Mouse (Mus musculus): ENCODE results near the gene Eea1. TPM values are rescaled to one million over a fixed set of nuclear protein-coding genes. Genes with fewer than 3 reads are reported as not detected.

Eea1 gene
- polyA plus RNA-seq, 1 experiment from 2014 or later, result 26.3 TPM

- no peak for ATAC-seq (ENCODE audit: low FRiP score, low TSS enrichment)
- H3K27ac ChIP-seq (replicated peaks; ENCODE audit: low read depth, low read length), result no peak overlapping the region
- H3K27me3 ChIP-seq (ENCODE audit: control insufficient read depth, insufficient read depth, low read length), result no peaks in the 10 kb centered on the region
- H3K4me1 ChIP-seq (ENCODE audit: control insufficient read depth, insufficient read depth, low read length), result no peaks in the 10 kb centered on the region
- no peak overlapping the region for H3K4me3 ChIP-seq (replicated peaks; ENCODE audit: low read depth, low read length)
- H3K4me2 ChIP-seq (ENCODE audit: low read length), result no peak overlapping the region
- DNase-seq, result no peak
- H3K36me3 ChIP-seq (ENCODE audit: control insufficient read depth, insufficient read depth, low read length), result peaks cover 44% of the 10 kb centered on the region
- H3K9me3 ChIP-seq (ENCODE audit: control insufficient read depth, low read length), result no peaks in the 10 kb centered on the region
- H3K9ac ChIP-seq (replicated peaks; ENCODE audit: low read length), result no peak overlapping the region
These were observed 75.3 kb downstream of the Eea1 start for GRCm38 (mm10) chr10:96015738-96016137.

DNA sequence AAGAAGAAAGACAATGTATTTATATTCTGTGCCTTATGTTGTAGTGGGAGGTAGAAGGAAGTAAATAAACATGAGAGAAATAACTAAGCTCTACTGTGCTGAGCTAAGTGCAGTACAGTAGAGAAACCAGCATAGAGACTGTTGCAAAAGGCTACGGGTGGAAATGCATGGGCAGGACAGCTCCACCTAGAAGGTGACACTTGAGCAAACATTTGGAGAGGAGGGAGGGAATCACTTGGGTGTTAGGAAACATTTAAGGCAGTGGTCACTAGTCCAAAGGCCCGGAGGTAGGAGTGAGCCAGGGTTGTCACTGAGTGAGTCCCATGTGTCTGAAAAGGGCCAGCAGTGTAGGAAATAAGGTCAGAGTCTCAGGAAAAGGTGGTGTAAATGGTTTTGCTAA is 77.0 kb downstream of the Eea1 start:
- H3K36me3 ChIP-seq (ENCODE audit: control insufficient read depth, insufficient read depth, low read length), result peaks cover 37% of the 10 kb centered on the region
- H3K4me3 ChIP-seq (replicated peaks; ENCODE audit: low read depth, low read length), result no peak overlapping the region
- no peak overlapping the region for H3K9ac ChIP-seq (replicated peaks; ENCODE audit: low read length)
- H3K27me3 ChIP-seq (ENCODE audit: control insufficient read depth, insufficient read depth, low read length), result no peaks in the 10 kb centered on the region
- ATAC-seq (ENCODE audit: low FRiP score, low TSS enrichment), result no peak
- no peaks in the 10 kb centered on the region for H3K9me3 ChIP-seq (ENCODE audit: control insufficient read depth, low read length)
- H3K27ac ChIP-seq (replicated peaks; ENCODE audit: low read depth, low read length), result no peak overlapping the region
- H3K4me2 ChIP-seq (ENCODE audit: low read length), result no peak overlapping the region
- 91% methylated on average over 2 of the region's 2 CpGs for WGBS
- H3K4me1 ChIP-seq (ENCODE audit: control insufficient read depth, insufficient read depth, low read length), result no peaks in the 10 kb centered on the region
- no peak for DNase-seq

GRCm38 (mm10) chr10:96033356-96033984 is 93.0 kb downstream of the Eea1 start:
- no peak overlapping the region for H3K9ac ChIP-seq (replicated peaks; ENCODE audit: low read length)
- DNase-seq, result peak; percentile 84
- 0 out of 2 replicates have a peak overlapping the region, but pooled peaks have one; percentile 22 for H3K27ac ChIP-seq (replicated peaks; ENCODE audit: low read depth, low read length)
- peaks cover 12% of the 10 kb centered on the region; the same call in 1 of the 2 replicates for H3K36me3 ChIP-seq (ENCODE audit: control insufficient read depth, insufficient read depth, low read length)
- H3K4me2 ChIP-seq (ENCODE audit: low read length), result no peak overlapping the region
- ATAC-seq (ENCODE audit: low FRiP score, low TSS enrichment), result no peak; the same call in 1 of the 2 replicates
- no peaks in the 10 kb centered on the region for H3K27me3 ChIP-seq (ENCODE audit: control insufficient read depth, insufficient read depth, low read length)
- 42% methylated on average over 10 of the region's 10 CpGs for WGBS
- no peak overlapping the region for H3K4me3 ChIP-seq (replicated peaks; ENCODE audit: low read depth, low read length)
- H3K9me3 ChIP-seq (ENCODE audit: control insufficient read depth, low read length), result no peaks in the 10 kb centered on the region
- H3K4me1 ChIP-seq (ENCODE audit: control insufficient read depth, insufficient read depth, low read length), result no peaks in the 10 kb centered on the region

DNA sequence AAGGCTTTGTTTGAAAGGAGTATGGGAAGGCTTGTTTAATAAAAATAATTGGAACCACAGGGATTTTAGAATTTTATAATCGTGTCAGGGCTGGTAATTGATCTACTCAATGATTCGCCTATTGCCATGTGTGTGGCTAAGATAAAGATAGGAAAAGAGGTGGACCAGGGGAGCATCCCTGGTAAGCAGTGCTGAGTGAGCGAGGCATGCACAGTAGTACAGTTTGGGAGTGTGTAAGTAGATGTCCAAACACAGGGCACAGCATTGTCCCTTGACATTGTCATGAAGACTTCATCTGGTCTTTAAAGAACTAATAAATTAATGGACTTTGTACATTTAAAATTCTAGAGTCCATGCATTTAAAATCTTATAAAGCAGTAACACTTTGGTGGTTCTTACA is 93.7 kb downstream of the Eea1 start:
- ATAC-seq (ENCODE audit: low FRiP score, low TSS enrichment), result no peak
- 82% methylated on average over 3 of the region's 3 CpGs for WGBS
- no peak overlapping the region for H3K9ac ChIP-seq (replicated peaks; ENCODE audit: low read length)

DNA sequence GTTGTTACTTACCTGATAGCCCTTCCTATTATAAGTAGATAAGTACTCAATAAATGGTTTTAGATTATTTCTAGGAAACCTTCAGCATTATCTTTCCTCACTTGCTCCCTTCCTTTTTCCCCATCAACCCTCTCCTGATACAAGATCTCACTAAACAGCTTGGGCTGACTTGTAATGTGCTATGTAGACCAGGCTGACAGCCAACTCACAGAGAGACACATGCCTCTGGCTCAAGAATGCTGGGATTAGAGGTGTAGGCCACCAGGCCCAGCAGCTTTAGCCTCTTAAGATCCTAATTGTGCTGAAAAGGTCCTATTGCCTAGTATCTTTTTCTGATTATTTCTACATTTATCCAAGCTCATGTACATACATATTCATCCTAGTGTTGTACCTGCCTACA is 95.5 kb downstream of the Eea1 start:
- peaks cover 30% of the 10 kb centered on the region for H3K36me3 ChIP-seq (ENCODE audit: control insufficient read depth, insufficient read depth, low read length)
- no peak overlapping the region for H3K4me2 ChIP-seq (ENCODE audit: low read length)
- no peak overlapping the region for H3K4me3 ChIP-seq (replicated peaks; ENCODE audit: low read depth, low read length)
- H3K27me3 ChIP-seq (ENCODE audit: control insufficient read depth, insufficient read depth, low read length), result no peaks in the 10 kb centered on the region
- DNase-seq, result no peak
- H3K9ac ChIP-seq (replicated peaks; ENCODE audit: low read length), result no peak overlapping the region
- H3K4me1 ChIP-seq (ENCODE audit: control insufficient read depth, insufficient read depth, low read length), result no peaks in the 10 kb centered on the region
- no peaks in the 10 kb centered on the region for H3K9me3 ChIP-seq (ENCODE audit: control insufficient read depth, low read length)
- H3K27ac ChIP-seq (replicated peaks; ENCODE audit: low read depth, low read length), result no peak overlapping the region
- ATAC-seq (ENCODE audit: low FRiP score, low TSS enrichment), result no peak

More for the DNA sequence above, 93.7 kb downstream of the Eea1 start:
- Histone ChIP-seq H3K4me2 (ENCODE audit: low read length) (no peak overlapping the region), H3K36me3 (ENCODE audit: control insufficient read depth, insufficient read depth, low read length) (peaks cover 18% of the 10 kb centered on the region), H3K4me3 (replicated peaks; ENCODE audit: low read depth, low read length) (no peak overlapping the region), H3K4me1 (ENCODE audit: control insufficient read depth, insufficient read depth, low read length) (no peaks in the 10 kb centered on the region), H3K27ac (replicated peaks; ENCODE audit: low read depth, low read length) (no peak overlapping the region), H3K9me3 (ENCODE audit: control insufficient read depth, low read length) (no peaks in the 10 kb centered on the region), H3K27me3 (ENCODE audit: control insufficient read depth, insufficient read depth, low read length) (no peaks in the 10 kb centered on the region)
- DNase-seq, result no peak

- Histone ChIP-seq H3K4me1 (ENCODE audit: control insufficient read depth, insufficient read depth, low read length) (no peaks in the 10 kb centered on the region), H3K27ac (replicated peaks; ENCODE audit: low read depth, low read length) (no peak overlapping the region), H3K27me3 (ENCODE audit: control insufficient read depth, insufficient read depth, low read length) (no peaks in the 10 kb centered on the region), H3K9ac (replicated peaks; ENCODE audit: low read length) (no peak overlapping the region), H3K36me3 (ENCODE audit: control insufficient read depth, insufficient read depth, low read length) (peaks cover 34% of the 10 kb centered on the region), H3K4me3 (replicated peaks; ENCODE audit: low read depth, low read length) (no peak overlapping the region), H3K4me2 (ENCODE audit: low read length) (no peak overlapping the region), H3K9me3 (ENCODE audit: control insufficient read depth, low read length) (no peaks in the 10 kb centered on the region)
- ATAC-seq (ENCODE audit: low FRiP score, low TSS enrichment), result no peak
- no peak for DNase-seq
- 94% methylated on average over 2 of the region's 2 CpGs for WGBS
These were observed 103.8 kb downstream of the Eea1 start for GRCm38 (mm10) chr10:96044216-96044615.

DNA sequence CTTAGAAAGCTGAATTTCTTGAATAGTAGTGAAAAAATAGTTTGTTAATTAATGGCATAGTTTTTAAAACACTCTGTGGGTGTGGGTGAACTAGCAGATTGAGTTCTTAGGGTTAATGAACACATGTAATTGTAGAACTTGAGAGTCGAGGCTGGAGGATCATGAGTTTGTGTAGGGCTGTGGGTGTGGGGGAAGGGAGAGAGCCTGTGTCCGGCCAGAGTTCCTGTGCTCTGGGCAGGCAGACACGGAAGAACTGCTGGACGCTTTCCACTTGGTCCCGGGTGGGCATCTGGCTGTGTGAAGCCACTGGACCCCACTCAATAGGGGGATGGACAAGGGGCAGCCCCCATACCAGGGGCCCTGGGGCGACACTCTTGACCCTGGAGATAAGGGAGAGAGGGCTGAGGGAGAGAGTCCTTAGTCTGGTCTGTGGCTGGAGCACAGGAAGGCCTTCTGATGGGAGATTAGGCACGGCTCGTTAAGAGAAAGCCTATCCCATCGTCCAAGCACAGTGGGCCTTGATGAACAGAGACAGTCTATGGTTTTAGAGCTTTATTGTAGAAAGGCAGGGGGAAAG is 107.6 kb downstream of the Eea1 start:
- Histone ChIP-seq H3K4me2 (ENCODE audit: low read length) (no peak overlapping the region), H3K36me3 (ENCODE audit: control insufficient read depth, insufficient read depth, low read length) (peaks cover 9% of the 10 kb centered on the region; the same call in 1 of the 2 replicates), H3K4me3 (replicated peaks; ENCODE audit: low read depth, low read length) (no peak overlapping the region), H3K4me1 (ENCODE audit: control insufficient read depth, insufficient read depth, low read length) (no peaks in the 10 kb centered on the region), H3K9me3 (ENCODE audit: control insufficient read depth, low read length) (no peaks in the 10 kb centered on the region), H3K27me3 (ENCODE audit: control insufficient read depth, insufficient read depth, low read length) (no peaks in the 10 kb centered on the region), H3K27ac (replicated peaks; ENCODE audit: low read depth, low read length) (no peak overlapping the region), H3K9ac (replicated peaks; ENCODE audit: low read length) (no peak overlapping the region)
- no peak for DNase-seq
- WGBS, result 31% methylated on average over 9 of the region's 9 CpGs
- no peak; the same call in 1 of the 2 replicates for ATAC-seq (ENCODE audit: low FRiP score, low TSS enrichment)

DNA sequence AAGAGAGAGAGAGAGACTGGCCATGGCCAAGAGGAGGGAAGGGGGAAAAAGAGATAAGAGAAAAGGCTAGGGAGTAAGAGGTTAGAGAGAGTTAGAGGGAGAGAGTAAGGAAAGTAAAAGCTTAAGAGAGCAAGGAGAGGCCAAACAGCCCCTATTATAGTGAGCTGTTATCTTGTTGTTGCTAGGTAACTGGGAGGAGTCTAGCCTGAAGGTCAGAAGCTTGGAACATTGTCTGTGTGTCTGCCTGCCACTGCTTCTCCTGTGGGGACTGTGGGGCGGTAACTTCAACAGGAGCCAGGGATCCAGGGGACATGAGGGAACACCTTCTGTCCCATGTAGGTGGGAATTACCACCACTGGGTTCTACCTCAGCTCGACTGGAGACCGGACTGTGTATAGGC is 108.1 kb downstream of the Eea1 start:
- no peaks in the 10 kb centered on the region for H3K27me3 ChIP-seq (ENCODE audit: control insufficient read depth, insufficient read depth, low read length)
- no peak overlapping the region for H3K4me3 ChIP-seq (replicated peaks; ENCODE audit: low read depth, low read length)
- WGBS, result 79% methylated on average over 3 of the region's 3 CpGs
- H3K9ac ChIP-seq (replicated peaks; ENCODE audit: low read length), result no peak overlapping the region
- DNase-seq, result no peak
- H3K27ac ChIP-seq (replicated peaks; ENCODE audit: low read depth, low read length), result no peak overlapping the region
- peaks cover 6% of the 10 kb centered on the region; the same call in 1 of the 2 replicates for H3K36me3 ChIP-seq (ENCODE audit: control insufficient read depth, insufficient read depth, low read length)
- no peak overlapping the region for H3K4me2 ChIP-seq (ENCODE audit: low read length)
- no peaks in the 10 kb centered on the region for H3K9me3 ChIP-seq (ENCODE audit: control insufficient read depth, low read length)
- no peaks in the 10 kb centered on the region for H3K4me1 ChIP-seq (ENCODE audit: control insufficient read depth, insufficient read depth, low read length)
- ATAC-seq (ENCODE audit: low FRiP score, low TSS enrichment), result no peak

DNA sequence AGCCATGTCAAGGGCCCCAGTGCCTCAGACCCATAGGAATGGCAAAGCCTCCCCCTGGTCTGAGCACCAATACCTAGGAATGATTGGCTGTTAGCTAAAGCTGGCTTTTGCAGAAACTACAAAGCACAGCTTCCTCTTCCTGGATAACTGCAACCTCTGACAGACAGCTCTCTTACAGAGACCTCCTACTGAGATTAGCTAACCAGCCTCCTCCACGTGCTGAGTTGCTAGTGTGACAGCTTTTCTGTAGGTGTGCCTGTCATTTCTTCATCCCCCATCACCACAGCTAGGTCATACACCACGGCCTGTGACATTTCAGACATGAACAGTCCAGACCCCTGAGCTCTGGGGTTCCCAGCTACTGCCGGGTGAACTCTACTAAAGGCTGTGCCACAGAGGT is 126.9 kb downstream of the Eea1 start:
- no peak for DNase-seq
- no peaks in the 10 kb centered on the region for H3K27me3 ChIP-seq (ENCODE audit: control insufficient read depth, insufficient read depth, low read length)

More for the DNA sequence above, 126.9 kb downstream of the Eea1 start:
- Histone ChIP-seq H3K9ac (replicated peaks; ENCODE audit: low read length) (no peak overlapping the region), H3K4me2 (ENCODE audit: low read length) (no peak overlapping the region), H3K4me1 (ENCODE audit: control insufficient read depth, insufficient read depth, low read length) (no peaks in the 10 kb centered on the region), H3K36me3 (ENCODE audit: control insufficient read depth, insufficient read depth, low read length) (no peaks in the 10 kb centered on the region), H3K27ac (replicated peaks; ENCODE audit: low read depth, low read length) (no peak overlapping the region), H3K9me3 (ENCODE audit: control insufficient read depth, low read length) (no peaks in the 10 kb centered on the region), H3K4me3 (replicated peaks; ENCODE audit: low read depth, low read length) (no peak overlapping the region)
- ATAC-seq (ENCODE audit: low FRiP score, low TSS enrichment), result no peak
- WGBS, result 51% methylated on average over 3 of the region's 3 CpGs

All from midbrain, embryonic 14.5 days (tissue).